Mouse (Mus musculus) cerebellum, postnatal 14 days (tissue): Measurements from ENCODE around the gene Cygb.
"Not testable (repeated sequence)": the region's sequence is repeated elsewhere in the genome, so short reads cannot be mapped to it uniquely, and the experiment has no call there.

Source experiments
- DNase-seq, 2 experiments: peaks; one replicate each; pipeline ENCODE4 v3.0.0; 2021; ENCODE audit warnings: mixed read lengths in 2 of 2

Gene Cygb

GRCm38 (mm10) chr11:116674616-116675379 lies 20.7 kb upstream of the Cygb start:
- DNase-seq, result no peak

GRCm38 (mm10) chr11:116673410-116673809 lies 19.3 kb upstream of the Cygb start:
- no peak for DNase-seq

GRCm38 (mm10) chr11:116672595-116672994 lies 18.5 kb upstream of the Cygb start:
- no peak for DNase-seq

- no peak for DNase-seq
Measured at GRCm38 (mm10) chr11:116671845-116672434, 17.8 kb upstream of the Cygb start.

- peak; percentile 98 to 99 for DNase-seq
Measured at GRCm38 (mm10) chr11:116671112-116671844, 17.2 kb upstream of the Cygb start.

GRCm38 (mm10) chr11:116670386-116670785 lies 16.3 kb upstream of the Cygb start:
- no peak for DNase-seq

- DNase-seq, result no peak
Measured at GRCm38 (mm10) chr11:116669787-116670365, 15.8 kb upstream of the Cygb start.

GRCm38 (mm10) chr11:116669316-116669715 lies 15.2 kb upstream of the Cygb start:
- no peak for DNase-seq

- DNase-seq, result peak; percentile 45 to 55
Measured at GRCm38 (mm10) chr11:116668839-116669238, 14.7 kb upstream of the Cygb start.

GRCm38 (mm10) chr11:116668381-116668825 lies 14.3 kb upstream of the Cygb start:
- no peak for DNase-seq

- DNase-seq, result no peak
Measured at GRCm38 (mm10) chr11:116667930-116668329, 13.8 kb upstream of the Cygb start.

- DNase-seq, result not testable (repeated sequence)
Measured at GRCm38 (mm10) chr11:116667012-116667411, 12.9 kb upstream of the Cygb start.

GRCm38 (mm10) chr11:116666566-116666965 lies 12.5 kb upstream of the Cygb start:
- no peak for DNase-seq

GRCm38 (mm10) chr11:116665289-116665688 lies 11.2 kb upstream of the Cygb start:
- no peak for DNase-seq

GRCm38 (mm10) chr11:116661948-116662377 lies 7.8 kb upstream of the Cygb start:
- DNase-seq, result peak; percentile 73 to 79

GRCm38 (mm10) chr11:116661291-116661947 lies 7.3 kb upstream of the Cygb start:
- peak; percentile 64 to 72 for DNase-seq

- peak; percentile 55 to 64 for DNase-seq
Measured at GRCm38 (mm10) chr11:116660181-116660580, 6.1 kb upstream of the Cygb start.

- DNase-seq, result no peak
Measured at GRCm38 (mm10) chr11:116659027-116659621, 5.0 kb upstream of the Cygb start.

GRCm38 (mm10) chr11:116658238-116658637 lies 4.1 kb upstream of the Cygb start:
- DNase-seq, result no peak

GRCm38 (mm10) chr11:116657311-116658223 lies 3.5 kb upstream of the Cygb start:
- DNase-seq, result peak; percentile 94 to 96
